In the genomic region with DNA sequence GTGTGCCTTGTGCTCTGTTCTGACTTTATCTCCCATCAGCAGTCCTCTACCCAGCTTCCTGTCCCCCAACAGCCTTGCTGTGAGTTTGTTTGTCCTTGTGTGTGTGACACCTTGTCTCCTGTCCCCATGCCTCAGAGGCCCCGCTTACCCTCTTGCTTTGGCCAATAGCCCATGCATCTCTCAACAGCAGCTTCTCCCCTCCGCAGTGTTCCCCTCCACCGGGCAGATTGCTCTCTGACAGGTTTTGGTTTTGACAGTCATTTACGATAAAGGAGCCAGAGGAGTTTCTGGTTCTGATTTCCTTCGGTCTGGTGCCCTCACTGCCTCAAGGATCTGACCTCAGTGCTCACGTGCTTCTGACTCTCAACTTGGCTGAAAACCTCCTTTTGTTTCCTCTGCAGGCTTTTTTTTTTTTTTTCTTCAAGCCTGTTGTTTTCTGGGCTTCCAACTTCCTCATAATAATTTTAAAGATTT, we compare ENCODE assay signal across 9 mouse cellular contexts. TPM values are rescaled to one million over a fixed set of nuclear protein-coding genes. Genes with fewer than 3 reads are reported as not detected.
A peak's percentile ranks its signal among the peaks of the same experiment; 100 is the strongest.
DNase-seq lines count a peak whose midpoint lies in the region; ATAC-seq and TF ChIP-seq lines count a peak whose summit lies in the region.
"Had no signal": no experiment of that assay in that cellular context is flagged by ENCODE, and none has a peak within 500 bp of the region (broad histone marks: within the 10 kb centered on the region; RNA-seq: fewer than 3 reads in every experiment).

No protein-coding gene starts in this region.

- peak overlapping the region; percentile 12; the same call in 1 of the 2 replicates for H3K4me2 ChIP-seq in heart, embryonic 14.5 days (ENCODE audit: low read length)
- H3K4me2 ChIP-seq: neural tube, embryonic 13.5 days had no signal

- no peak overlapping the region for H3K4me3 ChIP-seq in heart, embryonic 14.5 days (ENCODE audit: control insufficient read depth in 1 of 2, insufficient read depth in 1 of 2, low read depth in 1 of 2, low read length in 2 of 2)
- no peak overlapping the region; the same call in 1 of the 2 replicates for H3K4me3 ChIP-seq in liver, adult 2 months (ENCODE audit: insufficient read depth, low read depth, low read length)
- H3K4me3 ChIP-seq: neural tube, embryonic 13.5 days had no signal

- peak overlapping the region; percentile 75 to 79 for H3K27ac ChIP-seq in heart, embryonic 14.5 days (replicated peaks in 1 of 2; ENCODE audit: control insufficient read depth in 1 of 2, insufficient read depth in 1 of 2, low read depth in 2 of 2, low read length in 2 of 2)
- H3K27ac ChIP-seq in liver, adult 2 months (replicated peaks; ENCODE audit: insufficient read depth, low read depth, low read length), result peak overlapping the region; percentile 53
- H3K27ac ChIP-seq: neural tube, embryonic 13.5 days had no signal

- TF ChIP-seq CTCF in liver, adult 2 months (IDR thresholded peaks at IDR 0.05; ENCODE audit: low read depth, low read length), result no peak

- peaks cover 31 to 52% of the 10 kb centered on the region in 2 experiments for H3K4me1 ChIP-seq in heart, embryonic 14.5 days (ENCODE audit: control insufficient read depth in 2 of 2, insufficient read depth in 2 of 2, low read length in 2 of 2)
- H3K4me1 ChIP-seq in liver, adult 2 months (ENCODE audit: control insufficient read depth, insufficient read depth, low read length), result peaks cover 24% of the 10 kb centered on the region

- no peak for TF ChIP-seq POLR2A in liver, adult 2 months (IDR thresholded peaks at IDR 0.05; ENCODE audit: extremely low read depth, insufficient read depth, low read length)

- DNase-seq in CD4-positive, CD25-positive, alpha-beta regulatory T cell, adult 2 months (ENCODE audit: low read depth, low spot score), result peak; percentile 26
- peak; percentile 60 for DNase-seq in adipocyte (ENCODE audit: low spot score)
- peak; percentile 45 for DNase-seq in liver, adult 2 months (ENCODE audit: extremely low read depth, low read depth, low spot score)
- DNase-seq in spleen, adult 18-20 months, result peak; percentile 27 to 32
- DNase-seq in urinary bladder, postnatal 36 days (ENCODE audit: low spot score in 2 of 2), result no peak
- no peak for DNase-seq in ovary, postnatal 14 days (ENCODE audit: low spot score)

- no peak overlapping the region for H3K9ac ChIP-seq in heart, embryonic 14.5 days (ENCODE audit: low read length)
- H3K9ac ChIP-seq in liver, adult 2 months (ENCODE audit: low read depth, low read length), result peak overlapping the region; percentile 6; the same call in 1 of the 2 replicates
- H3K9ac ChIP-seq: neural tube, embryonic 13.5 days had no signal

- no peaks in the 10 kb centered on the region for H3K9me3 ChIP-seq in heart, embryonic 14.5 days (ENCODE audit: control insufficient read depth, low read length)
- H3K9me3 ChIP-seq: neural tube, embryonic 13.5 days had no signal

- 6% methylated on average over 6 of the region's 6 CpGs for WGBS in heart, embryonic 14.5 days
- WGBS in liver, adult 2 months, result 69% methylated on average over 6 of the region's 6 CpGs

- no peaks in the 10 kb centered on the region for H3K27me3 ChIP-seq in heart, embryonic 14.5 days (ENCODE audit: control insufficient read depth, insufficient read depth, low read length)
- no peaks in the 10 kb centered on the region for H3K27me3 ChIP-seq in liver, adult 2 months (ENCODE audit: control insufficient read depth, insufficient read depth, low read length)
- H3K27me3 ChIP-seq: neural tube, embryonic 13.5 days had no signal

- H3K36me3 ChIP-seq in heart, embryonic 14.5 days (ENCODE audit: control insufficient read depth, insufficient read depth, low read length), result no peaks in the 10 kb centered on the region
- no peaks in the 10 kb centered on the region for H3K36me3 ChIP-seq in liver, adult 2 months (ENCODE audit: control insufficient read depth, insufficient read depth, low read length)
- H3K36me3 ChIP-seq: neural tube, embryonic 13.5 days had no signal

- H3K79me2 ChIP-seq in liver, adult 2 months (ENCODE audit: control insufficient read depth, insufficient read depth, low read length), result peaks cover 30% of the 10 kb centered on the region

- ATAC-seq in heart, embryonic 14.5 days (ENCODE audit: insufficient number of reproducible peaks, insufficient read depth, low FRiP score, low read depth), result peak; percentile 71
- ATAC-seq in monocyte, adult 5-6 weeks (replicated peaks; ENCODE audit: insufficient number of reproducible peaks, low FRiP score, low TSS enrichment, poor library complexity, severe bottlenecking), result no peak

RNA-seq across cellular contexts. Expression of gene Nceh1, which starts 11.1 kb away (rescaled TPM):
- 18.1 and 21.3 TPM in 2 replicates for polyA plus RNA-seq in heart, embryonic 14.5 days (2014; fragmentation: Nextera tagmentation; extraction: Ambion mirVana)
- total RNA-seq in liver, adult 2 months (2014; rRNA removed), result 18.2 and 32.5 TPM in 2 replicates
- polyA plus RNA-seq in liver, adult 2 months (2012; rRNA removed), result 7.9 and 8.9 TPM in 2 replicates
- total RNA-seq in monocyte, adult 5-6 weeks (2017), result 12.1 to 15.1 TPM (median 15.0 TPM) in 3 replicates

RNA-seq across cellular contexts. Expression of gene Ect2, which starts 40.2 kb away (rescaled TPM):
- polyA plus RNA-seq in heart, embryonic 14.5 days (2014; fragmentation: Nextera tagmentation; extraction: Ambion mirVana), result 43.7 and 52.3 TPM in 2 replicates
- 1.8 and 2.2 TPM in 2 replicates for total RNA-seq in liver, adult 2 months (2014; rRNA removed)
- polyA plus RNA-seq in liver, adult 2 months (2012; rRNA removed), result 0.34 and 0.56 TPM in 2 replicates
- 2.9 to 7.0 TPM (median 6.5 TPM) in 3 replicates for total RNA-seq in monocyte, adult 5-6 weeks (2017)

Comparison
In these comparisons a context has a peak if more than half of its experiments do, and no peak if none do; other contexts are left out.
1. DNase-seq: peak in CD4-positive, CD25-positive, alpha-beta regulatory T cell, adult 2 months (single experiment), adipocyte (single experiment), liver, adult 2 months (single experiment) and spleen, adult 18-20 months (2 of 2); none in urinary bladder, postnatal 36 days (0 of 2) and ovary, postnatal 14 days (single experiment).